Mouse (Mus musculus) adipocyte (in vitro differentiated cells): ENCODE data around the gene Entr1.
"Not testable (repeated sequence)": the region's sequence is repeated elsewhere in the genome, so short reads cannot be mapped to it uniquely, and the experiment has no call there.

Experiments
- DNase-seq: peaks from one replicate; pipeline ENCODE4 v3.0.0-alpha.2; 2016; ENCODE audit warnings: low spot score

Entr1 gene

GRCm38 (mm10) chr2:26388682-26389153 is 398 bp downstream of the Entr1 start:
- DNase-seq = no peak

- no peak for DNase-seq
Observed at GRCm38 (mm10) chr2:26387713-26388112, 1.4 kb downstream of the Entr1 start.

- DNase-seq = not testable (repeated sequence)
Observed at GRCm38 (mm10) chr2:26380871-26381270, 8.2 kb downstream of the Entr1 start.

- peak; percentile 72 for DNase-seq
Observed at GRCm38 (mm10) chr2:26380131-26380771, 8.9 kb downstream of the Entr1 start, which contains the start of gene Snapc4. Gene Snapc4, minus strand, starts transcription at chr2:26380653.

GRCm38 (mm10) chr2:26372396-26372795 is 16.7 kb downstream of the Entr1 start:
- DNase-seq = no peak

GRCm38 (mm10) chr2:26368572-26368971 is 20.5 kb downstream of the Entr1 start:
- DNase-seq = peak; percentile 10

GRCm38 (mm10) chr2:26367911-26368310 is 21.2 kb downstream of the Entr1 start:
- no peak for DNase-seq

- DNase-seq = peak; percentile 80
Observed at GRCm38 (mm10) chr2:26364738-26365465, 24.2 kb downstream of the Entr1 start.

GRCm38 (mm10) chr2:26363481-26363880 is 25.6 kb downstream of the Entr1 start:
- no peak for DNase-seq

GRCm38 (mm10) chr2:26362991-26363390 is 26.1 kb downstream of the Entr1 start:
- no peak for DNase-seq

GRCm38 (mm10) chr2:26360772-26361171 is 28.3 kb downstream of the Entr1 start, which contains the start of gene Card9:
Gene Card9, minus strand, starts transcription at chr2:26360918.
- DNase-seq = no peak

GRCm38 (mm10) chr2:26359983-26360382 is 29.1 kb downstream of the Entr1 start:
- peak; percentile 38 for DNase-seq

- DNase-seq = no peak
Observed at GRCm38 (mm10) chr2:26358667-26359320, 30.3 kb downstream of the Entr1 start.

- no peak for DNase-seq
Observed at GRCm38 (mm10) chr2:26357484-26357883, 31.6 kb downstream of the Entr1 start.

GRCm38 (mm10) chr2:26356678-26357077 is 32.4 kb downstream of the Entr1 start:
- DNase-seq = no peak

- DNase-seq = no peak
Observed at GRCm38 (mm10) chr2:26356231-26356630, 32.9 kb downstream of the Entr1 start.

- DNase-seq = peak; percentile 24
Observed at GRCm38 (mm10) chr2:26354401-26354800, 34.7 kb downstream of the Entr1 start.

GRCm38 (mm10) chr2:26353066-26353980 is 35.8 kb downstream of the Entr1 start:
- DNase-seq = no peak

- no peak for DNase-seq
Observed at GRCm38 (mm10) chr2:26352291-26352910, 36.7 kb downstream of the Entr1 start.

- DNase-seq = peak; percentile 88
Observed at GRCm38 (mm10) chr2:26351358-26352290, 37.5 kb downstream of the Entr1 start, which contains the start of gene Dnlz. Gene Dnlz, minus strand, starts transcription at chr2:26352110.
